Mouse (Mus musculus): ENCODE data around the gene Actl10. TPM values are rescaled to one million over a fixed set of nuclear protein-coding genes. Genes with fewer than 3 reads are reported as not detected.

Actl10 gene
- 0.09 and 0.10 TPM in 2 replicates for polyA plus RNA-seq (2015; fragmentation: Nextera tagmentation; extraction: Ambion mirVana)

DNA sequence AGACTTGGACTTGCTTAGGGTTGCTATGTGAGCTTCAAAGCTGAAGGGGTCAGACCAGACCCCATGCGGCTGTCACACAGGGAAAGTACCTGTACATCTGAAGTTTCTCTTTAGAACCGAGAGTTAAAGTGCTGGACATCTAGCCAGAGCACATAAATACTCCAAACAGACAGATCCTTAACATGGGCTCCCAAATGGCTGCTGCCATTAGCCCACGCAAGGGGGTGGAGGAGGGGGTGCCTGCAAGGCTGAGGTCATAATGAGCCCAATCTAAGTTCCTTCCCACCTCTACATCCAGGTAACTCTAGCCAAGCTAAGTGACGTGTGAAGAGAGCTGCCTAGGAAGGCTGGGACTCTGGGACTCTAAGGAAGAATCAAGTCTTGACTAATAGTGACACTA is at the start of gene Actl10:
Gene Actl10 (plus strand): TSS at position 301 of the 400 bp plus-strand sequence.
- no peak for DNase-seq (ENCODE audit: low spot score)

DNA sequence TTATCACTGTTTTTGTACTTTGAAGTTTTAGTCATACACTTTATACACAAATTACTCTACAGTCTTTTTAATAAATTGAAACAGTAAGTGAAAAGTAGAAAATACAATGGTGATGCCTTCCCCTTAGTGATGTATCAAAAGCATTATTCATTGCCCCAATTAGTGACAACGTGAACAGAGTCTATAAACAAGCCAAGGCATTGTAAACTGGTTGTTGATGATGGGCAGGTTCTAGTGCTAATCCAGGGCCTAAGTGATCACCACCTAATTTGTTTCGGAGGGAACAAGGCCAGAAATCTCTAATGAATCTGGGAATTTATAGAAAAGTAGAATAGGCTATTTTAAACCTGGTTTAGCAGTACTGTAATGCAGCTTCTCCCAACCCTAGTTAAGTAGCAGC is 44.5 kb upstream of the Actl10 start:
- no peak for DNase-seq (ENCODE audit: low spot score)

DNA sequence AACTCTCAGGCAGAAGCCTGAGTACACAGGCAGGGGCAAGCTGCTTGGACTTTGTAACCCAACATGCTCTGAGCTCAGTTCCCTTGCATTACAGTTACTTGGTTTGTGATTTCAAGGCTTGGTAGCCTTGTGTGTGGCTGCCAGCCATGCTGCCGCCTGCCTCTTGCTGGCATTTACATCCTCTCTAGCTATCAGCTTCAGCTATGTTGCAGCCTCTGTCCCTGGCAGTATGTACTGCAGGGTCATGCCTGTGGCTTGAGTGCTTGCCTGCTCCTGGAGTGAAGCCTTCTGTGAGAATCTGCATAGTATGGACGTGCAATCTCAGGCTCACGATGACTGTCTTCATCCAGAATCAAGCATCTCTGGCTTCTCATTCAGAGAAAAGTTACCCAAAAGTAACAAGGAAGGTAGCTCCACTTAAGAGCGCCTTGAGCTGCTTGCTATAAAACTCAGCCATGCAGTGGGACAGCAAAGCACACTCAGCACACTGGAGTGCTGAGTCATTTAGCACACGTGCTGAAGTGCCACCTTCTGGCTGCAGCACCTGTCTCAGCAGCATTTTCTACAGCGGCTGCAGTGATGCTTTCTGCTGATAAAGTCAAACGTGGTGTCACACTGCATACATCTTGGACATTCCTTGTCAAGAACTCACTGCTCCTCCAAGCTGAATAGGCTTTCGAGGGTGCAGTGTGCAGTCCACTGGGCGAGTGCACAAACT is 43.9 kb upstream of the Actl10 start:
- peak; percentile 32 for DNase-seq (ENCODE audit: low spot score)

DNA sequence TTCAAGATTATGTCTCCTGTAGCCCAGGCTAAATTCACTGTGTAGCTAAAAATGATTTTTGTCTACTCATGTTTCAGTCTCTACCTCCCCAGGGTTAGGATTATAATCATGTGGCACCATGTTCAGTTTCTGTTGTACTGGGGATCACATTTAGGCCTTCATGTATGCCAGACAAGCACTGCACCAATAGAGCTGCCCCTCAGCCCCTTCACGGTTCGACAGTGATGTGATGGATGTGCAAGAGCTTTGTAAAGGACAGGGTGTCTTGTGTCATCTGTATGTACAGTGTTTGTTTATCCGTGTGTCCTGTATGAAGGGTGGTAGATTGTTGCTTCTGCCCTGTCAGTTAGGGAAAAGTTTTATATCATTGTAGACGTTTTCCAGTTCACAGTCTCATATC is 43.1 kb upstream of the Actl10 start:
- DNase-seq (ENCODE audit: low spot score), result no peak

DNA sequence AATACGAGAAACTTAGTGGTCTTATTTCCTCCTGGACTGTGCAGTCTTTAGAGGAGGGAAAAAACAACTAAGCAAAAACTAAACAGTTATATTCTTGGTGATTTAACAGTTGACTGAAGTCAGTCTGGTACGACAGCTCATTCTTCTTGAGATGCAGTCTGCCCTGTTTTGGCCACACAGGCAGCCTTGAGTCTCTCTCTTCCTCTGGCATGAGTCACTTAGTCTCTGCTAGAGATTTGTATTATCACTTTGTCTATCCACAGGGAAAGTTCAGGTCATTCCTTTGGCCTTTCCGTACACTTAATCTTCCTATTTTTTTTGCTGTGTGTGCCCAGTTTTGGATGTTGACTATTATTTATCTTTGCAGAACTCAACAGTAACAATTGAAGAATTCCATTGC is 41.4 kb upstream of the Actl10 start:
- no peak for DNase-seq (ENCODE audit: low spot score)

DNA sequence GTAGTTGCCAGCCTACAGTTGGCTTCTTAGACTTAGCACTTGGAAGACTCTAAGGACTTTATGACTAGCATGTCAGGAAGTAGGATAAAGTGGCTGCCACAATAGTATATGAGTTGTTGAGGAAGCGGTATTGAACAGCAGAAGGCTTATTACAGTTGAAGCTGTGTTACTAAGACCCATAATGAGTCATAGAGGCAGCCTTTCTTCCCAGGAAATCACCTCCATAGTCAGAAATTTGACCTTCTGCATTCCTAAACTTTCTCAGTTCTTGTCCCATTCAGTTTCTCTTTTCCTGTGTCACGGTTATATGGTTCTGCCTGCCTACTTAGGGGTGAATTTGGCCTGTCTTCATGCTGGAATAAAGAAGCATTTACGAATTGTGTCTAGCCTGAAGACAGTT is 34.6 kb upstream of the Actl10 start:
- DNase-seq (ENCODE audit: low spot score), result no peak

DNA sequence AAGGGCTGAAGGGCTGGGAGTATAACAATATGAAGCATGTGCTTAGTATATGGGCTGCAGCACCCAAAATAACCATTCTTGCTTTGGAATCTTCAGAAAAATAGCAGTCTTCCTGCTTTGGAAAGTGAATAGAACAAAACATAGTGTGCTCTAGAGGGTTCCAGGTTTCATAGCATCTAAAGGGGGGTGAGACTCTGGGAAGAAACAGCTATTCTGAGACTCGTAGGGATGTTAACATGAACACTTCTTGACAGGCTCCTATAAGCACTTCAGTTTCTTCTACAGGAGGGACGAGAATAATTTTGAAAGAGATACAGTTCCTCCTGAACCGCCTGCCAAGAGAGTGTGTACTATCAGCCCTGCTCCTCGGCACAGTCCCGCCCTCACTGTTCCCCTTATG is 34.2 kb upstream of the Actl10 start:
- DNase-seq (ENCODE audit: low spot score), result no peak

DNA sequence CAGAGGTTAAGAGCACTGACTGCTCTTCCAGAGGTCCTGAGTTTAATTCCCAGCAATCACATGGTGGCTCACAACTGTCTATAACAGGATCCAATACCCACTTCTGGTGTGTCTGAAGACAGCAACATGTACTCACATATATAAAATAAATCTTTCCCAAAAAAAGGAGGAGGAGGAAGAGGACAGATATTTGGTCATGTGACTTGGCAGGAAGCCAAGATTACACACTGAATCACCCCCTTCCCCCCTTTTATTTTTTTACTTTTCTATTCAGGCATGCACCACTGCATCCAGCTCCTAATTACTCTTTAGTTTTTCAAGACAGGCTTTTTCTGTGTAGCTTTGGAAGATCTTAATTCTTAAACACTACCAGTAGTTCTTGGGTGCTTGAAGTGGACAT is 30.1 kb upstream of the Actl10 start:
- no peak for DNase-seq (ENCODE audit: low spot score)

DNA sequence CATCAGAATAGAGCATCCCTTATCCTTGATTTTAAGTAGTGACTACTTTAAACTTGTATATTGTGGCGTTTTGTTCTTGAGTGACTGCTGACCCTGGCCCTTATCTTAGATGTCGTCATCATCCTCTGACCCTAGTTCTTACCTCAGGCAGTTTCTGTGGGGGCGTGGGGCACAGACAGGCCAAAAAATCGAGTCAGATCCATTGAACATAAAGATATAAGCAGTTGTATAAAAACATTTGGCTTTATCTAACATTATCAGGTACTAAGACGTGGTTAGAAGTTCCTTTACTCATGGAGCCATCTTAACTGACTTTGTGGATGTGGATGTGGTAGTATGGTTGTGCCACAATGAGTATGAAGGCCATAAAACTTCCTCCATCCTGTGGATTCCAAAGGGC is 29.2 kb upstream of the Actl10 start:
- DNase-seq (ENCODE audit: low spot score), result no peak

DNA sequence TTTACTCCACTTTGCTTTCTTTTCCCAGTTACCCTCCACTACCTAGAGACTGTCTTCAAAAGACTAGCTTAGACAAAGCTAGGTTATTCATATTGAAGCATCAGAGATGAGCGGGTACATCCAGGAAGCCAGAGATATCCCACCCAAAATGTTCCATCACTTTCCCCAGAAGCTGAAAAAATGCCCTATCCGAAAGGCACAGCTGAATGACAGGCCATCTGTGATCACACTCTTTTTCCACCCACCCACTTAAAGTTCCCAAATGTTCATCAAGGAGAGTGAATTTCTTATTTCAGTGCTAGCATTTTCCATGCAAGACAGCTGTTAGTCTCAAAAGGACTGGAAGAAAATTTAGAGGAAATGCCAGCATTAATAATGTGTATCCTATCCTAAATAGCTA is 26.3 kb upstream of the Actl10 start:
- DNase-seq (ENCODE audit: low spot score), result no peak

DNA sequence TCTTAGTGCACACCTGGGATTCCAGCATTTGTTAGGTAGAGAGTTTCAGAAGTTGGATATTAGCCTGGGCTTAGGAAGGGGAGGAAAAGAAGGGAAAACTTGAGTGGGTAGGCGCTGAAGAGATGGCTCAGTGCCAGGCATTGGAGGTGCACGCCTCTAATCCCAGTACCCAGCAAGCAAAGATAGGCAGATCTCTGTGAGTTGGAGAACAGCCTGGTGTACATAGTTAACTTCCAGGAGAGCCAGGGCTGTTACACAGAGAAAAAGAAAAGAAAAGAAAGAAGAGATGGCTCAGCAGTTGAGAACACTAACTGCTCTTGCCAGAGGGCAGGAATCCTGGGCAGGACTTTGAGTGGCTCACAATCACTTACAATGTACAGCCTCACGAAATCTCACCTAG is 25.0 kb upstream of the Actl10 start:
- DNase-seq (ENCODE audit: low spot score), result no peak

DNA sequence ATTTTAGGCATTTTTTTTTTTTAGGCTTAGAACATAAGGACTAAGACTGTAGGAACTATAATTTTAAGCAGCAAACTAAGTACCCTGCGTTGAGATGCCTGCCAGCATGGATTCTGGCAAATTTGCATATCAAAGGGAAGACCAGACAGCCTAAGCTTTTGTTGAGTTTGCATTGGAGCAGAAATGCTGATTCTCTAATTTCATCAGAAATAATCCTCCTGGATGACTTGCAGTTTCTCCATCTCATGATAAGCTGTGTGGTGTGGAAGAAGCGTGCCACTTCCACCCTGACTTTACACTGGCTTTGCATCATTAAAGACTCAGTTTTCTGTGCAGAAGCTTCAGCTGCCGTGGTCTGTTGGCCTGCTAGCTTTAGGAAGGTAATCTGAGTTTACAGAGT is 18.7 kb upstream of the Actl10 start:
- no peak for DNase-seq (ENCODE audit: low spot score)

DNA sequence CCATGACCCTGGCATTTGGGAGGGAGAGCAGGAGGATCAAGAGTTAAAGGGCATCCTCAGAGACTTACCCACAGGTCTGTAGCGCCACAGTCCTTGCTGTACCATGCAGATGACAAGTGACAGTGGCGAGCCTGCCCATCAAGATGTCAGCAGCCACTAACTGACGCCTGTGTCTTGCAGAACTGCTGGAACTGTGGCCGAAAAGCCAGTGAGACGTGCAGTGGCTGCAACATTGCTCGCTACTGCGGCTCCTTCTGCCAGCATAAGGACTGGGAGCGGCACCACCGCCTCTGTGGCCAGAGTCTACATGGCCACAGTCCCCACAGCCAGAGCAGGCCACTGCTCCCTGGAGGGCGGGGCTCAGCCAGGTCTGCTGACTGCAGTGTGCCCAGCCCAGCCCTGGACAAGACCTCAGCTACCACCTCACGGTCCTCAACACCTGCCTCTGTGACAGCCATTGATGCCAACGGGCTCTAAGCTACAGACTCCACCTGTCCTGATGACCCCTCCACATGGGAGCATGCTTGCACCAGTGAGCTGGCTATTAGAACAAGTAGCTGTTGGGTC is 16.8 kb upstream of the Actl10 start:
- no peak for DNase-seq (ENCODE audit: low spot score)

DNA sequence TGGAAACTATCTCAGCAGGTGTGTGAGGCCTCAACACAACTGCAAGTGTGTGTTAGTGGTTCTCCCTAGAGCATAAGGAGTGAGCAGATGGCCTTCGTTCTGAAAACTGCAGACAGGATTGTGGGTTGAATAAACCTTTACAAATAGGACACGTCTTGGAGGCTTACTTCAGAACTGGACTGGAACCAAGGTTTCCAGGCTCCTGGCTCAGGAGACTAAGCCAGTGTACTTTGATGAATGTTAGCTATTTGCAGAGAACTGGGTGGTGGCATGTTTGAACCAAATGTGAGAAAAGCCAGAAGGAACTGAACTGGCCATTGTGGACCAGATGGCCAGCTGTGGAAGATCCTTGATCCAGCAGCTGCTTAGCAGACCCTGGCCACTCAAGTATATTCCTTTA is 13.3 kb upstream of the Actl10 start:
- DNase-seq (ENCODE audit: low spot score), result no peak

DNA sequence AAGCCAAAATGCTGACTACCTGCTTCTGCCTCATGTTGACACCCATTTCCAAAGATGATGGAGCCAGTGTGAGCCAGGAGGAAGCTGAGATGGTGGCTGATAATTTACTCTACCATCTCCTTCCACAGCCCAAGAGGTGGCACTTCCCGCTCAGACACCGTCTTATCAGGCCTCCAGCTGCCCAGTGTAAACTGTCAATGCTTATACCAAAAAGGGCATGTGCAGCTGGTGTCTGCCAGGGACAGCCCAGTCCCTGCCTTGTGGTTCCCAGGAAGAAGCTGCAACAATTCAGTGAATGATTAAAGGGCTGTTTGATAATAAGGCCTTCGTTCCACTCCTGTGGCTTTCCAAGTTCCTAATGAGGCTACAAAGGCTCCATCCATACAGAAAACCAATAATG is 12.9 kb upstream of the Actl10 start:
- DNase-seq (ENCODE audit: low spot score), result no peak

DNA sequence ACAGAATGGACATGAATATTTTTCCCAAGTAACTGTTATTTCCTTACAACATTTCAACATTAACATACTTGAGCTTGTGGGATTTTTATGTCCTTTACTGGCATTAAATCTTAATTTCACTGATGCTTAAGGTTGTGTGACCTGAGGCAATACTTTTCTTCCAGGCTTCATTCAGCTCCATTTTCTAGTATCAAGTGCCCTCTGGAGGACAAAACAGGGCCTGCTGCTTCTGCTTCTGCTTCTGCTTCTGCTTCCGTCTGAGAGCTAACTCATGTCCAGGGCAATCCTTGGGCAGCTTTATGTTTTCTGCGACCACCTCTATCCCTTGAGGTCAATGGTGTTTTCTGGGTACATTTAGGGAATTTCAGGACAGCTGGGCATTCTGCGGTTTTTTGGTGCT is 11.9 kb upstream of the Actl10 start:
- peak; percentile 47 for DNase-seq (ENCODE audit: low spot score)

DNA sequence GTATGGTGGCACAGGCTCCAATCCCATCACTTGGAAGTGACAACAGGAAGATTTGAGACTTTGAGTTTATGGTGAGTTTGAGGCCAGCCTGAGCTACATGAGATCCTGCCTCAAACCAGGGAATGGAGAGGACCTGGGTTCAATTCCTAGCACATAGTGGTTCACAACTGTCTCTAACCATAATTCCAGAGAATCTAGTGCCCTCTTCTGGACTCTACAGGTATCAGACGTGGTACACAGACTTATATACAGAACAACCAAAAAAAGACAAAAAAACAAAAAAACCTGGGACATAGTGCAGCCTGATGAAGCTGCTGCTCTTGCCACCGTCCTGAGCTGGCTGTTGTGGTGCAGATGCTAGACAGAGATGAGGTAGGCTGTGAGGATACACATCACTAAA is 9.9 kb upstream of the Actl10 start:
- no peak for DNase-seq (ENCODE audit: low spot score)

DNA sequence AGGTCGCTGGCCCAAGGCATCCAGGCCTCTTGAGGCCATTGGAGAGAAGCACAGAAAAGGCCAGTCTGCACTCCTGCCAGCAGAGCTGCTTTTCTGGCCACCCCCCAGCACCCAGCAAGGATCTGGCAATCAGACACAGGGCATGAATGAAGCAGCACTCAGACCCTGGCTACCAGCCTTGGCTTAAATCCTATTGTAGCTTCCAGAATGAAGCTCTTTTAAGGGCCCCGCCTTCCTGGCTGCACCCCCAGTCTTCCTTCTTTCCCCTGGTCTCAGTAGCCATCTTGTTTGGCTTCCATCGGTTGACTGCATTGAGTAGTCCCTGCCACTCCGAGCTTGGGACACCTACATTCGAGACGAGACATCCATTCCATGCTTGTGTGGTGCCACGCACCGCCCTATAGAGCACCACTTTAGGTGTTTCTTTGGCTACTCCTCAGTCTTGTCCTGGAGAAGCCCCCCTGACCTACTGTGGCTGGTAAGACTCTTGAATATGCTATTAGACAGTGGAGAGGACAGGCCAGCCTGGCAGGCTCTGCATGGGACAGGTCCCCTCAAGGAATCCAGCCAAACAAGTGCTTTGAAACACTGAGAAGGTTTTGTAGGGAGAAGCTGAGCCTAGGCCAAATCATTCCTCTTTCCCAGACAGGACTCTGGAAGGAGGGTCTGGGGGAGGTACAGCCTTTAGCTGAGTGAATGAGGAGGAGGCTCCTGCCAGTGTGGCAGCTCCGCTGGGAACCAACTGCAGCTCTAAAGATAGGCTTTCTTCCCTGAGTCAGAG is 7.8 kb upstream of the Actl10 start:
- DNase-seq (ENCODE audit: low spot score), result no peak

DNA sequence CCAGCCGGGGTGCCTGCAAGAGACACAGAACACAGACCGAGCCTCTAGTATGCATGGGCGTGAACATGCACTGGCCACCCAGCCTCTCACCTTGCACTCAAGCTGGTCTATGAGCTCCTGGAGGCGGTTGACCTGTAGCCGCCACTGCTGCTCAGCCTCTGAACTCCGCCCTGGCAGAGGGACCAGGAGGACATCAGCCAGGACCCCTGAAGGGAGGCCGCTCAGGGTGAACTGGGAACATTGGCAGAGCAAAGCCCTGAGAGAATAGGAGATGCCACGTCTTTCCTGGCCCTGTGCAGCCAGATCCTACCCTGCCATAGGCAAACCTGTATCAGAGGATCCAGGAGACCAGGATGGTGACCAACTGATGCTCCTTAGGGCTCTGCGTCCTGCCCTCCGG is 4.9 kb upstream of the Actl10 start, which contains the start of gene 1700003F12Rik:
Gene 1700003F12Rik (plus strand): TSS at position 375 of the 400 bp plus-strand sequence.
- DNase-seq (ENCODE audit: low spot score), result peak; percentile 1

DNA sequence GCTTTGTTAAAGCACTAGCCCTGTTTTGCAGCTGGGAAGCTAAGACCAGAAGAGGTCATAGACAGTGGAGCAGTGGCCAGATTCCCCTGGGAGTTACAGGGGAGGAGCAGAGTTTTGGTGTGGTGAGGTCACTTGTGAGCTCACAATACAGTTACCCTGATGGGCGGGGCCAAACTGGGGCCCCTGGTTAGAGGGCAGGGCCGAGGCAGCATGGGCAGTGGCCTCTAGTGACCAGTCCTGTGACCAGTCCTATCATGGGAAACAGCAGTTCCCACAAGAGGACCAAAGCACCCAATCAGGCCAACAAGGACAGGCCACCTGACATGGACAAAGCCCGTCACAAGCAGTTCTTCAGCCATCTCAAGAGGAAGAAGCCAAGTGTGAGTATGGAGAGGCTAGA is 2.9 kb upstream of the Actl10 start:
- no peak for DNase-seq (ENCODE audit: low spot score)

DNA sequence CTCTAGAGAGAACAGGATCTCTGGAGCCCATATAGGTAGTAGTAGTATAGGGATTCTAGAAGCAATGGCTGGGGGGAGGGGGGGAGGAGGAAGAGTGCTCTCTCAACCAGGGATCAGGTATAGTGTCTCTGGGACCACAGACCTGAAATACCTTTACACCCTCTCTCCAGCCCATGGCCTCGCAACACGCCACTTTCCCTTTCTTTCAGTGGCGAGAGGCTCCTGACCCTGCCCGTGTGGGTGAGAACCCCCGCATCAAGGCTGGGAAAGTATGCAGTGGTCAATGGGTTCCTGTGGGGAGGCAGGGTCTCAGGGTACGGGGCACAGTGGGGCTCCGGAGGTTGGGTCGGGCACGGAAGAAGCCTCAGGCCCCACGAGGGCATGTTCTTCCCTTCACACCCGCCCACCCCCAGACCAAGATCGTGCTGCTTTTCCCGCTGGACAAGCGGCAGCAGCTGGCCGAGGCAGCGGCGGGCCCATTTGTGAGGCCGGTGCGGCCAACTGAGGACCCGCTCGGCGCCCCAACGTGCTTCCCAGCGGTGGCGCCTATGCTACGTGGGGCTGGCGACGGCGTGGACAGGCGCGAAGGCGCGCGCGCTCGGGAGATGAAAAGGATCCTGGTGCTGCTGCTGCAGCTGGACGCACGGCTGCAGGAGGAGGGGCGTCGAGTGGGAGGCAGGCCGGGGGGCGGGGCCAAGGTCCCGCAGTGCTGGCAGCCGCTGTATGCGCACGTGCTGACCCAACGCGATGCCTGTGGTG is 2.3 kb upstream of the Actl10 start:
- DNase-seq (ENCODE audit: low spot score), result peak; percentile 70

DNA sequence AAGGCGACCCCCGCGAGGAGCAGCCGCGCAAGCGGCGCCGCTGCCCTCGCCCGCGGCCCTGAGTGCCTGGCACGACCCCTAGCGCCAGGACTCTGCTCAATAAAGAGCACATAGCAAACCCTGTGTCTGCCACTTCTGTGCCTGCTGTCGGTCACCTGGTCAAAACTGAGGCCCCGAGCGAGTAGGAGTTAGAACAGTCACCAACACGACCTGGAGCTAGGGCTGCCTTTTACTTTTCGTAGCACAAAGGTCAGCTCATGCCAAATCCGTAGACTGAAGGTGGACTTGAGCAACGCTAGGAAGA is 1.7 kb upstream of the Actl10 start:
- DNase-seq (ENCODE audit: low spot score), result no peak
